Mouse (Mus musculus) hindlimb bud, embryonic 11.5 days (tissue): ENCODE results near the gene Mef2a.

Experiments
- DNase-seq: peaks from one replicate; pipeline ENCODE4 v3.0.0-alpha.2; 2012; ENCODE audit warnings: low read depth, low spot score; ENCODE audit errors: extremely low spot score

Gene Mef2a

GRCm38 (mm10) chr7:67211341-67211740, 161.3 kb downstream of the Mef2a start:
- DNase-seq: no peak

- DNase-seq: no peak
These were observed 162.4 kb downstream of the Mef2a start for GRCm38 (mm10) chr7:67210004-67210833.

DNA sequence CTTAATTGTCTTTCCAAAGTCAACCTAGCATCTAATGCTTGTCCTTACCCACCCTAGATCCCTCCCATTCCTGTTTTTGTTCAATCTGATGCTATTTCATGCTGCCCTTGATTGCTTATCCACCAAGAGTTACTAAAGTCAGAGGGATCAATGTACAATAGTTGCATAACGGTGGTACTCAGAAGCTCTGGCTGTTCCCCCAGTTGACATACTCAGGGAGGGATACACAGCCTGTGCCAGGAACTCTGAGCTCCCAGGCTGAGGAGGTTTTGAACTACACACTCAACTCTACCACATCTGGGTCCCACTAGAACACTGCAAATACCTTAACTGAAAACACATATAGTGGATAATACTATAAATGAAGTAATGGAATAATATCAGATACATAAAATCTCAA, 164.3 kb downstream of the Mef2a start:
- DNase-seq: no peak

DNA sequence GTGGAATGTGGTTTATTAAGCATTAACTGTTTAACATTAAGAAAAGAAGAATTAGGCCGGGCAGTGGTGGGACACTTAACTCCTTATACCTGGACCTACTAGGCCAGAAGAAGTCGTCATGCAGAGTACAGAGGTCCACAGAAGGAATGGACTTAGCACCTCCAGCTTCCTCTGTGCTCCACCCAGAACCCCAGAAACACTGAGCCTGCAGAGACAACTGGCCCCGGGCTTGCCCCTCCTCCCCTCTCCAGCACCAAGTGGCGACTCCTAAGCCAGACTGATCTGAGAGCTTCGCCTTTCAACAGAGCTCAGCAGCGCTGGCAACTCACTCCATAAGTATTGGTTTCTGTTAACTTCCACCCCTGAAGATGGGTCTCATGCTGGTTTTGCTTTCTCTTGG, 165.0 kb downstream of the Mef2a start:
- DNase-seq: no peak

DNA sequence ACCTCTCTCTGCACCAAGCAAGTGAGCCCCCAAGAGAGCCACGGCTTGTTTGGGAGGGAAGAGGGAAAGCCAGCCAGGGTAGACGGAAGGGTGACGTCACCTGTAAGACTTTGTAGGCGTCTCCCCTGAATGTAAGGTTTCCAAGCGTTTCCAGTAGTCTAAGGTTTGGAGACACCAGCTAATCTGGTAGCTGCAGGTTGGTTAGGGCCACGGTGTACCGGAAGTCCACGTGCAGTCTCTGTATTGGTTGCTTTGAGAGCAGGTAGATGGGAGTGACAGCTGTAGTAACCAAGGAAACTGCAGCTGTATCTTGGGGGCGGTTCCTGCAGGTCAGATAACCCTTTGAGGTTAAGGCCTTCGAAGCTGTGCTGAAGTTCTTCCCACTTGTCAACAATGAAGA, 166.2 kb downstream of the Mef2a start:
- DNase-seq: no peak

DNA sequence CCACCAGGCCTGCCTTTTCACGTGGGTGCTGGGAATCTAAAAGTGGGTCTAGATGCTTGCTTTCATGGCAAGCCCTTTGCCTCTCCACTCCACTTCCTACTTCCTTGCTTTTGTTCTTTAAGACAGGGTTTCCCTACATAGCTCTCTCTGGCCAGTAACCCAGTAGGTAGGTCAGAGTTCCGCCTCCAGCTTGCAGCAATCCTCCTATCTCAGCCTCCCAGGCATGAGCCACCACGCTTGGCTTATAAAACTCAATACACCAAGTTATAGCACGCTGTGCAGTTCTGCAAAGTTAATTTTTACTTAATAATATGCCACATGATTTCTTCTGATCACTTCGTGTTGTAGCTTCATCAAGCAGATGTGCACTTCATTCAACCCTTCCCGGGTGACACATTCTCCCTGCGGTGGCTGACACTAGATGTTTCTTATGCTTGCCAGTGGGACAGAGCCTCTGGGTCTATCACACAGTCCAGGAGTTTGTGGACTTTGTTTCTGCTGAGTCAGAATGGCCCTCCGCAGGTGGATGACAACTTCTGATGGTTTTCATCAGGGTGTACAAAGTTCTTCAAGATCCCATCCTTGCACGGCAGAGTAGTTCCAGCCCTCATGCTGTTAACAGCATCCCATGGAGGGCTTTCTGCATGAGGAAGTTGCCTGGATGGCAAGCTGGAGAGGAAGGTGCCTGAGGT, 166.8 kb downstream of the Mef2a start:
- DNase-seq: no peak

DNA sequence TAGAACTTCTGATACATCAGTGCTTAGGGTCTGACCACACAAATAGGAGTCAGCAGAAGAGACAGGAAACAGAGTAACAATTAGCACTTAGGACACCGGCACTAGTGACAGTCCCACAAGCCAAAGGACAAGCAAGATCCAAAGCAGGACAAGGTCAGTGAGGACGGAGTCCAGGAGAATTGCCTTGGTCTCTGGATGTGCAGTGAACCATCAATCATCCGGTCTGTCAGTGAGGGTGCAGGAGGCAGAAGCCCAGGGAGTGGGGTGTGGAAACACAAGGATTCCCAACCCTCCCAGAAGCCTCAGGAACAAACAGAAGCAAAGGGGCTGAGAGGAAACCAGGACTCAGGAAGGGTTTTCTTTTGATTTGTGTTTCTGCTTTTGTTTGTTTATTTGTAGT, 169.0 kb downstream of the Mef2a start:
- no peak for DNase-seq

DNA sequence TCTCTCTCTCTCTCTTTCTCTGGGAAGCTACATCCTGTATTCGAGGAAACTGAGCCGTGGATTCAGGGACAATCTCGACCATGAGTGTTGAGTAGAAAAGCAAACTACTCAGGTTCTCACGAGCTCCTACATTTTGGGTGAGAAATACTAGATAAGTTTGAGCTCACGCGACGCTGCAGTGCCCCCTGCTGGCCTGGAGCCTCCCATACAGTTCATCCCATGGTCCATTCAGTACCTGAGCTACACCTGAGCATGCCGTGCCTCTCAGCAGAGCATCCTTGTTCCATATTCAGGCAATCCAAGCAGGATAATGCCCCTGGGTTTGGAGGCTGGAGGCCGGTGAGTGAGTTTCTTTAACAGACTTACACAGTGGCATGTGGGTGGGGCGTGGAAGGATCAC, 173.2 kb downstream of the Mef2a start:
- no peak for DNase-seq

GRCm38 (mm10) chr7:67183786-67184185, 188.9 kb downstream of the Mef2a start:
- no peak for DNase-seq
